Mouse (Mus musculus) lung, embryonic 14.5 days (tissue): ENCODE results near the gene Pdgfb. TPM values are rescaled to one million over a fixed set of nuclear protein-coding genes. Genes with fewer than 3 reads are reported as not detected.

Experiments used
- ATAC-seq: fragments of 200-750 bp; cut with Nextera tagmentation; 2 replicates; pipeline ENCODE4 v1.8.0; 2017; ENCODE audit warnings: mild to moderate bottlenecking, moderate TSS enrichment, moderate library complexity; ENCODE audit not compliant: insufficient read depth
- DNase-seq: peaks from one replicate; pipeline ENCODE4 v3.0.0-alpha.2; 2015
- H3K27ac ChIP-seq: fragments of 300-500 bp; sonication (generic); 2 replicates; pipeline ENCODE4 v1.5.1; 2014; ENCODE audit warnings: low read depth, mild to moderate bottlenecking, moderate library complexity
- H3K27me3 ChIP-seq: fragments of 300-500 bp; sonication (generic); 2 replicates; pipeline ENCODE4 v1.6.1; 2014; ENCODE audit warnings: low read length, control low read depth; ENCODE audit not compliant: insufficient read depth
- H3K36me3 ChIP-seq: fragments of 300-500 bp; sonication (generic); 2 replicates; pipeline ENCODE4 v1.6.1; 2014; ENCODE audit warnings: control low read depth; ENCODE audit not compliant: insufficient read depth
- H3K4me1 ChIP-seq: fragments of 300-500 bp; sonication (generic); 2 replicates; pipeline ENCODE4 v1.6.1; 2014; ENCODE audit warnings: antibody characterized with exemption, control low read depth; ENCODE audit not compliant: insufficient read depth
- H3K4me2 ChIP-seq: fragments of 300-500 bp; sonication (generic); 2 replicates; pipeline ENCODE4 v1.6.1; 2014; ENCODE audit warnings: mild to moderate bottlenecking
- H3K4me3 ChIP-seq: fragments of 300-500 bp; sonication (generic); 2 replicates; pipeline ENCODE4 v1.5.1; 2014; ENCODE audit warnings: low read depth, low read length
- H3K9ac ChIP-seq: fragments of 300-500 bp; sonication (generic); 2 replicates; pipeline ENCODE4 v1.6.1; 2014
- H3K9me3 ChIP-seq: fragments of 300-500 bp; sonication (generic); 2 replicates; pipeline ENCODE4 v1.6.1; 2016; ENCODE audit warnings: low read depth, low read length, control low read depth
- CTCF ChIP-seq: IDR thresholded peaks from 2 replicates; pipeline ENCODE4 v1.5.1; 2016; ENCODE audit warnings: antibody characterized with exemption, low read depth
- WGBS: fragments of 180-500 bp; shearing (Covaris S2); extraction: QIAGEN DNeasy Blood & Tissue Kit; methylation state at CpG from one replicate; pipeline ENCODE4 v1.1.7; 2014; 5-methylcytosine and 5-hydroxymethylcytosine counted together
- microRNA-seq: library from miRNA; unstranded; fragments of <30 nt; microRNA quantifications from one replicate; pipeline ENCODE4, GENCODE M21; 2016; ENCODE audit warnings: borderline number of aligned reads
- polyA plus RNA-seq: library from polyadenylated mRNA; unstranded; fragments of >200 nt; fragmentation: Nextera tagmentation; extraction: Ambion mirVana; gene quantifications from 2 replicates; pipeline ENCODE4 v1.2.1, GENCODE M21; 2014

The Pdgfb gene
- polyA plus RNA-seq, 1 experiment from 2014 or later, result 13.0 TPM

- H3K9me3 ChIP-seq, result no peaks in the 10 kb centered on the region
- H3K4me3 ChIP-seq, result no peak overlapping the region
- no peaks in the 10 kb centered on the region for H3K36me3 ChIP-seq
- no peak for TF ChIP-seq CTCF
- 55% methylated on average over 6 of the region's 6 CpGs for whole genome bisulfite sequencing
- peaks cover 26% of the 10 kb centered on the region for H3K4me1 ChIP-seq
- ATAC-seq (no peak), DNase-seq (no peak)
- H3K27ac ChIP-seq, result no peak overlapping the region
- H3K27me3 ChIP-seq, result no peaks in the 10 kb centered on the region
- H3K9ac ChIP-seq, result no peak overlapping the region
- no peak overlapping the region for H3K4me2 ChIP-seq
Observed at GRCm38 (mm10) chr15:79947681-79948080, 67.1 kb downstream of the Pdgfb start.

GRCm38 (mm10) chr15:79946790-79947189 is 68.0 kb downstream of the Pdgfb start:
- 56% methylated on average over 9 of the region's 9 CpGs for WGBS
- H3K4me3 ChIP-seq, result no peak overlapping the region
- H3K36me3 ChIP-seq, result no peaks in the 10 kb centered on the region
- H3K27ac ChIP-seq, result no peak overlapping the region
- H3K27me3 ChIP-seq, result no peaks in the 10 kb centered on the region
- ATAC-seq (no peak), DNase-seq (peak; percentile 54)
- H3K4me1 ChIP-seq, result peaks cover 17% of the 10 kb centered on the region
- no peak overlapping the region for H3K9ac ChIP-seq
- peak; percentile 61 for TF ChIP-seq CTCF
- no peak overlapping the region for H3K4me2 ChIP-seq
- H3K9me3 ChIP-seq, result no peaks in the 10 kb centered on the region

- Histone ChIP-seq H3K9me3 (no peaks in the 10 kb centered on the region), H3K4me2 (no peak overlapping the region), H3K36me3 (no peaks in the 10 kb centered on the region), H3K27me3 (no peaks in the 10 kb centered on the region), H3K4me3 (no peak overlapping the region), H3K27ac (no peak overlapping the region), H3K4me1 (peaks cover 10% of the 10 kb centered on the region), H3K9ac (no peak overlapping the region)
- WGBS, result 8% methylated on average over 4 of the region's 4 CpGs
- DNase-seq (peak; percentile 97), ATAC-seq (peak; percentile 76)
- peak; percentile 99 for TF ChIP-seq CTCF
Observed at GRCm38 (mm10) chr15:79946022-79946421, 68.8 kb downstream of the Pdgfb start.

Small RNA genes lying within 50 kb of the gene (microRNA-seq; reads per million reads assigned to microRNA genes)
- gene Mir7213, result 4.0 reads per million, percentile 14 among the genes with 10 or more reads in this experiment

Other genes with a start within 250 kb of the Pdgfb start
- gene Dnal4, start 237.1 kb downstream of the Pdgfb start, polyA plus RNA-seq, result 61.0 and 63.8 TPM in 2 replicates
- 1.7 and 2.0 TPM in 2 replicates for gene Nptxr, start 210.2 kb downstream of the Pdgfb start, polyA plus RNA-seq
- gene Npcd, start 180.7 kb downstream of the Pdgfb start, polyA plus RNA-seq, result not detected in 2 replicates
- gene Cbx6, start 180.3 kb downstream of the Pdgfb start, polyA plus RNA-seq, result 43.1 and 47.1 TPM in 2 replicates
- gene Apobec3, start 123.3 kb downstream of the Pdgfb start, polyA plus RNA-seq, result 19.8 and 23.2 TPM in 2 replicates
- gene Cbx7, start 43.9 kb downstream of the Pdgfb start, polyA plus RNA-seq, result 2.3 TPM in 2 replicates
- 14.7 and 14.9 TPM in 2 replicates for gene Syngr1, start 76.4 kb upstream of the Pdgfb start, polyA plus RNA-seq
- gene Rpl3, start 76.9 kb upstream of the Pdgfb start, polyA plus RNA-seq, result 1,315 and 1,365 TPM in 2 replicates
- 32.5 and 34.2 TPM in 2 replicates for gene Tab1, start 118.2 kb upstream of the Pdgfb start, polyA plus RNA-seq
- 6.1 and 7.7 TPM in 2 replicates for gene Mgat3, start 158.7 kb upstream of the Pdgfb start, polyA plus RNA-seq
- 31.7 and 32.9 TPM in 2 replicates for gene Mief1, start 219.0 kb upstream of the Pdgfb start, polyA plus RNA-seq
- gene AC140267.1, start 220.9 kb upstream of the Pdgfb start, polyA plus RNA-seq, result not detected in 2 replicates
- 115 and 136 TPM in 2 replicates for gene Atf4, start 240.2 kb upstream of the Pdgfb start, polyA plus RNA-seq
- 56.4 and 61.0 TPM in 2 replicates for gene Rps19bp1, start 249.3 kb upstream of the Pdgfb start, polyA plus RNA-seq